Mouse (Mus musculus) forebrain, postnatal 0 days (tissue): ENCODE data around the gene Lrrk1. TPM values are rescaled to one million over a fixed set of nuclear protein-coding genes. Genes with fewer than 3 reads are reported as not detected.
A peak's percentile ranks its signal among the peaks of the same experiment; 100 is the strongest.

Source experiments
- ATAC-seq: fragments of 200-750 bp; cut with Nextera tagmentation; 2 replicates; pipeline ENCODE4 v1.8.0; 2017; ENCODE audit warnings: mild to moderate bottlenecking, moderate library complexity
- DNase-seq: peaks from one replicate; pipeline ENCODE4 v3.0.0-alpha.2; 2015
- H3K27ac ChIP-seq: fragments of 300-500 bp; sonication (generic); 2 replicates; pipeline ENCODE4 v1.5.1; 2014; ENCODE audit warnings: low read depth, mild to moderate bottlenecking, antibody characterized with exemption, low read length, moderate library complexity, mixed read lengths
- H3K27me3 ChIP-seq: fragments of 300-500 bp; sonication (generic); 2 replicates; pipeline ENCODE4 v1.6.1; 2014; ENCODE audit warnings: mild to moderate bottlenecking, low read length, mixed read lengths; ENCODE audit not compliant: insufficient read depth
- H3K36me3 ChIP-seq: fragments of 300-500 bp; sonication (generic); 2 replicates; pipeline ENCODE4 v1.6.1; 2014; ENCODE audit warnings: mild to moderate bottlenecking, moderate library complexity; ENCODE audit not compliant: insufficient read depth
- H3K4me1 ChIP-seq: fragments of 300-500 bp; sonication (generic); 2 replicates; pipeline ENCODE4 v1.6.1; 2014; ENCODE audit warnings: antibody characterized with exemption; ENCODE audit not compliant: insufficient read depth
- H3K4me2 ChIP-seq: fragments of 300-500 bp; sonication (generic); 2 replicates; pipeline ENCODE4 v1.6.1; 2014; ENCODE audit warnings: low read depth, mild to moderate bottlenecking, moderate library complexity
- H3K4me3 ChIP-seq: fragments of 300-500 bp; sonication (generic); 2 replicates; pipeline ENCODE4 v1.5.1; 2014; ENCODE audit warnings: low read depth, low read length, mixed read lengths
- H3K9ac ChIP-seq: fragments of 300-500 bp; sonication (generic); 2 replicates; pipeline ENCODE4 v1.6.1; 2014; ENCODE audit warnings: mild to moderate bottlenecking
- H3K9me3 ChIP-seq: fragments of 300-500 bp; sonication (generic); 2 replicates; pipeline ENCODE4 v1.6.1; 2016; ENCODE audit warnings: low read length
- CTCF ChIP-seq: sonication (generic); IDR thresholded peaks from 2 replicates; pipeline ENCODE4 v1.5.1; 2016; ENCODE audit warnings: antibody characterized with exemption, control low read depth, low read depth
- WGBS: fragments of 180-500 bp; shearing (Covaris S2); extraction: QIAGEN DNeasy Blood & Tissue Kit; methylation state at CpG from one replicate; pipeline ENCODE4 v1.1.7; 2014; 5-methylcytosine and 5-hydroxymethylcytosine counted together
- polyA plus RNA-seq: library from polyadenylated mRNA; unstranded; fragments of >200 nt; fragmentation: Nextera tagmentation; extraction: Ambion mirVana; gene quantifications from 2 replicates; pipeline ENCODE4 v1.2.1, GENCODE M21; 2015
- total RNA-seq: library from RNA; depleted of rRNA; stranded (reverse); fragments of >200 nt; gene quantifications from 2 replicates; pipeline ENCODE4 v1.2.3, GENCODE M21; 2014

The Lrrk1 gene
- total and polyA plus RNA-seq, 2 experiments from 2014 or later, result 2.2 to 3.3 TPM

DNA sequence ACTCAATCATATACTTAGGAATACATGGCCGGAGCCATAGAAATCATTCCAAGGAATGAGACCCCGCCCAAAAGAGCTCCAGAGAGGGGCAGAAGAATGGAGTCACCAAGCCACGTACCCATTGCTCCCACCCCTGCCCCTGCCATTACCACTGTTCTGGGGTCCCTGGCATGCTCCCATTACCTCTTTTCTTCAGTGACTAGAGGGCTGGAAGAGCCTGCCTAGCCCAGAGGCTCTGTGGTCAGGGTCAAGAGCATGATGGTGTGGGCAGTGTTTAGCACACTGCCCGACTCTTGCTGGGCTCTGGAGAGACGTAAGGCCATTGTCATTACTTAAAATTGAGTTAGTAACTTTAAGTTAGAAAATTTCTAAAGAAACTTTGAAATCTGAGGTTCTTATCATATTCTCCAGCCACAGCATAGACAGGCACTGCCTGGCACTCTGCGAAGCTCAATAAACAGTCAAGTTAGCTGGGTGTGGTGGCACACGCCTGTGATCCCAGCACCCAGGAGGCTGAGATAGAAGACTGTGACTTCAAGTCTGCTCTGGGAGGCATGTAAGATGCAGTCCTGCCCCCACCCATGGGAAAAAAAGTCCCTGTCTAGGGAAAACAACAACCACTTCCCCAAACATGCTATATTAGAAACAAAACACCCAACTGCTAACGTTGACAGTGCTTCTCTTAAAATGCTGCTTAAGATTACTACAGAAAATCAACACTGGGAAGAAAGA lies 32.2 kb downstream of the Lrrk1 start:
- no peaks in the 10 kb centered on the region for H3K4me1 ChIP-seq
- WGBS, result 88% methylated on average over 8 of the region's 8 CpGs
- H3K36me3 ChIP-seq, result no peaks in the 10 kb centered on the region
- no peak for TF ChIP-seq CTCF
- no peaks in the 10 kb centered on the region for H3K9me3 ChIP-seq
- DNase-seq (no peak), ATAC-seq (no peak)
- H3K4me3 ChIP-seq, result no peak overlapping the region
- no peaks in the 10 kb centered on the region for H3K27me3 ChIP-seq
- H3K9ac ChIP-seq, result no peak overlapping the region
- H3K4me2 ChIP-seq, result no peak overlapping the region
- H3K27ac ChIP-seq, result no peak overlapping the region

DNA sequence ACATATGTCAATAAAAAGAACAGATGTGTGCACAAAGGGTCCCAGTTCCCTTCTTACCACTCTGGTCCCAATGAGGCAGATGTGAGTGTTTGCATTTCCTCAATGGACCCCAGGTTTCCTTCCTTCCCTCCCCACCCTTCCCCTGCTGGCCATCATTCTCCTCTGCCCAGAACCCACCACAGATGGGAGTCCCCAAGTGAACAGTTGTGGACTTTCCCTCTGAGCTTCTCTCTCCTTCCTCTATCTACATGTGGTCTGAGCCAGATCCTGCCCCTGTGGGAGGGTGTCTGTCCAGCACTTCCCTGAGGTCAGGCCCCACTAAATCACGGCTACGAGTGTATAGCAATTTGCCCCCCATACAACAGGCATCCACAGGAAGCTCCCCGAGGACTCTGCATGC lies 33.2 kb downstream of the Lrrk1 start:
- Histone ChIP-seq H3K4me3 (no peak overlapping the region), H3K4me2 (no peak overlapping the region), H3K36me3 (no peaks in the 10 kb centered on the region), H3K4me1 (no peaks in the 10 kb centered on the region), H3K27me3 (no peaks in the 10 kb centered on the region), H3K27ac (no peak overlapping the region), H3K9me3 (no peaks in the 10 kb centered on the region), H3K9ac (no peak overlapping the region)
- no peak for TF ChIP-seq CTCF
- ATAC-seq, result no peak
- no peak for DNase-seq
- WGBS, result 79% methylated on average over 3 of the region's 3 CpGs

DNA sequence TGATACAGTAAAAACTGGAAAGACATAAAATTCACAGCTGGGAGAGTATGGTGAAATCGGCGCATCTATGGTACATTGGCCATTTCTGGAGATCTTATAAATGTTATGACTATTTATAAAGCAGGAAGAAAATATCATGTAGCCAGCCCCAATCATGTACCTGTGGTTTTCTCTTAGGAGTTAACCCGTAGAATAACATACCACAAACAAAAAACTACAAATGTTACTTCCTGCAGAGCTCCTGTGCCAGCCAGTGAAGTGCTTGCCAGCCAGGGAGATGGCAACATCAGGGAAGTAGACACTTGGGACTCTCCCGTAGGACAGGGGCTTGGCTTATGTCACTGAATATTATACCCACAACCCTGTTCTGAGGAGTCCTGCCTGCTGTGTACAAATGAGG lies 37.1 kb downstream of the Lrrk1 start:
- Histone ChIP-seq H3K4me3 (no peak overlapping the region), H3K4me2 (no peak overlapping the region), H3K9ac (no peak overlapping the region), H3K27me3 (no peaks in the 10 kb centered on the region), H3K4me1 (no peaks in the 10 kb centered on the region), H3K9me3 (no peaks in the 10 kb centered on the region), H3K36me3 (no peaks in the 10 kb centered on the region), H3K27ac (no peak overlapping the region)
- no peak for TF ChIP-seq CTCF
- WGBS, result 85% methylated on average over 4 of the region's 4 CpGs
- DNase-seq (no peak), ATAC-seq (no peak)

DNA sequence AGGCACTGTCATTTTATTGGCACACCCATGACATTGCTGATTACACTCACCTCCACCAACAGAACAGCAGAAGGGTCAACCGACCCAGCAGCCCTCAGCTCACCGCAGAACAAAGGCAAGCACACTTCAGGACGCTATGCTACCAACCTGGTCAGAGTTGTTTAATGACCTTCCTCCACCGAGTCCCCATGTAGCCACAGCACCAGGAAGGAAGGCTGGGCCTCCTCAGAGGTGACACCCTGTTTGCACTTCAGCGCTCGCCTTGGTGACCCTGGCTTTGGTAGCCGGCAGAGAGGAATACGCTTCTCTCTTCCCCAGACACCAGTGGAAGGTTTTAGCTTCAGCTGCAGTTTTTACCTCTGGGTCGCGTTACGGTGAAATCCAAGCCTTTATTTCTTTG lies 38.5 kb downstream of the Lrrk1 start:
- Histone ChIP-seq H3K27me3 (no peaks in the 10 kb centered on the region), H3K4me2 (no peak overlapping the region), H3K4me1 (no peaks in the 10 kb centered on the region), H3K9ac (no peak overlapping the region), H3K9me3 (no peaks in the 10 kb centered on the region), H3K4me3 (no peak overlapping the region), H3K36me3 (no peaks in the 10 kb centered on the region), H3K27ac (no peak overlapping the region)
- no peak for TF ChIP-seq CTCF
- ATAC-seq (no peak), DNase-seq (no peak)
- WGBS, result 78% methylated on average over 11 of the region's 11 CpGs

DNA sequence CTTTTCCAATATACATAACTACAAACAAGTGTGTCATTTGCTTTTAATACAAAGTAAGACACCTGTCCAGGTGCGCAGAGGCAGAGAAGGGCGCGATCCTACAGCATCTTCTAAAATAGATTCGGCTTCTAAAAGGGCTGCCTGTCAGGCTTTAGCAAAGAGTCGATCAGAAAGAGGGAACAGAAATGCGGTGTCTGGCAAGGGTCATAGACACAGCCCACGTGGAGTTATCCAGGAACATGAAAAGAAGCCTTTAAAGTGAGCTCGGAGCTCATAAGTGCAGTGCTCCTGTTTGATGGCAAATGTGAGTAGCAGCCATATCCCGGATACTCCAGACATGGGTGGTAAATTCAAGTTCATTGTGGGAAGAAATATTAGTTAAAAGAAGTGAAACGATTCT lies 39.6 kb downstream of the Lrrk1 start:
- Histone ChIP-seq H3K9me3 (no peaks in the 10 kb centered on the region), H3K27ac (no peak overlapping the region), H3K9ac (no peak overlapping the region), H3K27me3 (no peaks in the 10 kb centered on the region), H3K36me3 (no peaks in the 10 kb centered on the region), H3K4me3 (no peak overlapping the region), H3K4me2 (no peak overlapping the region), H3K4me1 (no peaks in the 10 kb centered on the region)
- no peak for ATAC-seq
- 87% methylated on average over 10 of the region's 10 CpGs for WGBS
- no peak for DNase-seq
- TF ChIP-seq CTCF, result no peak

DNA sequence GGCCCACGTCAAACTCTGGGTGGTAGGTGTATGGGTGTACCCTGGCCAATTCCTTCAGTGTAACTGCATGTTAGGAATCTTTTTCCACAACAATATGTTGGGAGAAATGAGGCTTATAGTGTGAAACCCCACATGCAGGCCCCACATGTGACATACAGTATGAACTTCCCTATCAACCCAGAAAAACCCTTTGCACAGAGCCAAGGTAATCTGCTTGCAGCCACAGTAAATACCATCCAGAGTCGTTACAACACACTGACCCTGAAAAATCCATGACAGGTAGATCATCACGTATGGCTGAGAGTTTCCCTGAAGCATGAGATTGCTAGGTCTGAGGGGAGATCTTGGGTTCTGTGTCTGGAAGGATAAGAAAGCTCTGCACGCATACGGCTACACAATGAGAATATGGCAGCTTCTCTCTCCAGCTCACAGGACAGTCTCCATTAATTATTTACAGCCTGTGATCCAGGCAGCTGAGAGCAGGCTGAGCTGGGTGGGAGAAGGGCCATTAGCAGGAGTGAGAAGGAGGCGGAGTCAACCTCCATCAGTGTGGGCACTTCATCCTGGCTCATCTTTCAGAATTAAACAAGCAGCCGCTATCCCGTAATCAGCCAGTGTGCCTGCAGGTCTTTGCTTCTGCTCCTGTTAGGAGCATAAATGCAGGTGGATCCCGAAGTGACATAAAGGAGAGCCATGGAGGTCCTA lies 41.0 kb downstream of the Lrrk1 start:
- H3K9me3 ChIP-seq, result no peaks in the 10 kb centered on the region
- no peak for ATAC-seq
- no peak for TF ChIP-seq CTCF
- no peak overlapping the region for H3K27ac ChIP-seq
- H3K9ac ChIP-seq, result no peak overlapping the region
- 45% methylated on average over 9 of the region's 9 CpGs for WGBS
- H3K27me3 ChIP-seq, result no peaks in the 10 kb centered on the region
- peak; percentile 6 for DNase-seq
- H3K4me3 ChIP-seq, result no peak overlapping the region
- no peaks in the 10 kb centered on the region for H3K4me1 ChIP-seq
- no peak overlapping the region for H3K4me2 ChIP-seq
- H3K36me3 ChIP-seq, result no peaks in the 10 kb centered on the region

DNA sequence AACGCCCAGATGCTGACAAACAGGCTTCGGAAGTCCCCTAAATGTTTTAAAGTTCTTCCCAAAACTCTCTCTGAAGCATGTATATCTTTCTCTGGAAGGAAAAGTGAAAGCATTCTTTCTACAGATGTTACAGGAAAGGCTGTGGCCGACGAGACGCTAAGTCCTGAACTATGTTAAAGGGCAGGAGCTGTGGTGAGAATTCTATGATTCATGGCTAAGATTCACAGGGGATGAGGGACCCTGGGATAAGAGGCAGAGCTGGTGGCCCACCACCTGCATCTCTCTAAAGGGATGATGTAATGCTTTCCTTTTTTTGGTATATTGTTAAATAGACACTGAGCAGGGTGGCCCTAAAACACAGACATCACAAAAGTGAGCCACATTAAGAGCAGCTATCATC lies 44.8 kb downstream of the Lrrk1 start:
- Histone ChIP-seq H3K4me3 (no peak overlapping the region), H3K4me1 (no peaks in the 10 kb centered on the region), H3K27ac (no peak overlapping the region), H3K9me3 (no peaks in the 10 kb centered on the region), H3K9ac (no peak overlapping the region), H3K36me3 (no peaks in the 10 kb centered on the region), H3K27me3 (no peaks in the 10 kb centered on the region), H3K4me2 (no peak overlapping the region)
- DNase-seq (no peak), ATAC-seq (no peak)
- WGBS, result 91% methylated on average over 5 of the region's 5 CpGs
- no peak for TF ChIP-seq CTCF
